Mouse (Mus musculus) CD4-positive naive resting alpha-beta T cell, adult 76 days (primary cell): Measurements from ENCODE around the gene Vps29. TPM values are rescaled to one million over a fixed set of nuclear protein-coding genes. Genes with fewer than 3 reads are reported as not detected.

Experiments used
- total RNA-seq: library from RNA; stranded (reverse); gene quantifications from one replicate; pipeline ENCODE4 v1.2.4, GENCODE M21; 2023

Gene Vps29
- 46.7 TPM for total RNA-seq

DNA sequence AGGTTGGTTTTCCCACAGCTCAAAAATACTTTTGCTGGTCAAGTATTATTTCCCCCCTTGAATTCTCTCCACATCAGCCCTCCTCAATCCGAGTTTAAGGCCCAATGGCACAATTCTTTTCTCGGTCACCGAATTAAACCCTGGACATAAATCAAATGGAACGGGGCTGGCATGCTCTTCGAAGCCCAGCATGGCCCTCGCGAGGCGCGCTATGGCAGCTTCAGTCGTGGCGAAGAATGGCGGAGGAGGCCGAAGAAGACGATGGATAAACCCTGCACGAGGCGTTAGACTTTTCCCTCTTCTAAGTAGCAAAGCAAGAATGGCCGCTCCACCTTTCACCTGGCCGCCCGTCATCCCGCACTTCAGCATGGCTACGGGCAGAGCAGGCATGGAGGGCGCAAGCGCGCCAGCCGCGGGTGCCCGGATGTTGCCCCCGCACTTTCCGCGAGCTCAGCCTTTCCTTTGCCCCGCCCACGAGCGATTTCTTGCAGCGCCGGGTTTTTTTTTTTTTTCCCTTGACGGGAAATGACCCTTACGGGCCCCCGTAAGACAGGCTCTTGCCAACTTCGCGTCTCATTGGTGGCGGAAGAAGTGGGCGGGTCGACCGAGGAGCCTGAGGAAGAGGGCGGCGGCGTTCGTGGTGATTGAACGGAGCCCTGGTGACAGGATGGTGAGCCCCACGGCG lies at the start of gene Vps29, which contains the start of gene Rad9b:
TSS of gene Vps29 (plus strand) at position 563 of the 685 bp plus-strand sequence.
TSS of gene Rad9b (minus strand) at position 427 of the 685 bp plus-strand sequence.

DNA sequence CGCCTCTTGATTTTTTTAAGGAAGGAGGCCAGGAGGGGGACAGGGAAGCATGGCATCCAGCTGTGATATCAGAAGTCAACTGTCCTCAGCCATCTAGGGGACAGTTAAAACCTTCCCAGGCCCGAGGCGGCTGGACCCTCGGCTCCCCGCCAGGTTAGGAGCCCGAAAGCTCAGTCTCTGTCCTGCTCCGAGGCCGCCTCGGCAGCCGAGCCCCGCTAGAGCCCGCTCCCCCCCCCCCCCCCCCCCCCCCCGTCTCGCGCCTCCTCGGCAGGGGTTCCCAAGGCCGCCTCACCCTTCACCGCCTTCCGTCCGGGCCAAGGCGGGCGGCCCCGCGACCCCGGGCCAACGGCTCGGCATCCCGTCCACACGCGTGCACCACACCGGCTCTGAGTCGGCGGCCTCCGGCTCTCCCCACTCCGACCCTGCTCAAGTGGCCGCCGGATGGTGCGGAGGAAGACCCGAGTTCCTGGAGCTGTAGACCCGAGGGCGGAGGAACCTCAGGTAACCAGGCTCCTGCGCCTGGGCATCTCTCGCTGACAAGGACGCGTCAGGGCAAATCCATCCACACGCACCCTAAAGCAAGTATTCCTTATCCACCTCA lies 17.5 kb downstream of the Vps29 start, which contains the start of gene Gpn3:
TSS of gene Gpn3 (plus strand) at position 286 of the 601 bp plus-strand sequence.

DNA sequence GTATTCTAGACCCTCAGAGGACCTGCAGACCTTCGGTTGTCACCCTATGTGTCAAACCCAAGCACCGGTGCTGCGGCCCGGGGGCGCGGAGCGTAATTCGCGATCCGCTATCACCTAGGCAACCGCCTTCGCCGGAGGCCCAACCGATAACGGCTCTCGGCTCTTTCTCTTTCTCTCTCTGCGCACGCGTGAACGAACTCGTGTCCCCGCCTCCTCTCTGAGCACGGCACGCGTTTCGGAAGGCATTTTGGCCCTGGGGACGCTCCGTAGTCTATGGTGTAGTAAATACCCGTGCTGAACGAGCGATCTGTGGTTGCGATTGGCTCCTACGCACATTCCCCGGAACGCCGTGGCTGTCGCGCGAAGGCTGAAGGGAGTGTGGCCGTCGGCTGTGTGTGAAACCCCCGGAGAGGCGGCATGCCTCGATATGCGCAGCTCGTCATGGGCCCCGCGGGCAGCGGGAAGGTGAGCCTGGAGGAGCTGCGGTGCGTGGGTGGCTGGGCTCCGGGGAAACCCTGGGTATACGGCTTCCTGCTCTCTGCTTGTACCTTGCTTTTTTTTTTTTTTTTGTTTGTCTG lies 18.1 kb downstream of the Vps29 start, which contains the start of gene Fam216a:
TSS of gene Fam216a (minus strand) at position 173 of the 578 bp plus-strand sequence.

DNA sequence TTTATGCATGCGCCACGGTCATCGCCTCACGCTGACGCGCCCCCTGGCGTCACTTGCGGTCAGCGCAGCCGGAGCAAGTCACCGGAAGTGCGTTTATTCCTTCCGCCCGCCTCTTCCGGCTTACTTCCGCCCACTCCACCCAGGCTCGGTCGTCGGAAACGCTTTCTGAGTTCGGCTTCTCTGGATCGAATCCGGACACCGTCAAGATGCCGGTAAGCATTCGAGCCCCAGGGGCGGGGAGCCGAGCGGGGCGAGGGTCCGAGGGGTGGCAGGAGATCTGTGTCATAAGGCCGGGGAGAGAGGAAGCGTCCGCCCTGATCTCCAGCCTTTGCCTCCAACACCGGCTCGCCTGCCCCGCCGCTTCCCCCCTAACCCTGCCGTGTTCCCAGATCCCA lies 37.6 kb downstream of the Vps29 start, which contains the start of gene Arpc3:
TSS of gene Arpc3 (plus strand) at position 93 of the 395 bp plus-strand sequence.

Other genes with a start within 250 kb of the Vps29 start
- gene Ccdc63, start 213.5 kb upstream of the Vps29 start, total RNA-seq = not detected
- 294 TPM for gene Ppp1cc, start 196.1 kb upstream of the Vps29 start, total RNA-seq
- gene Hvcn1, start 147.6 kb upstream of the Vps29 start, total RNA-seq = 95.6 TPM
- gene Tctn1, start 89.9 kb upstream of the Vps29 start, total RNA-seq = 3.5 TPM
- 29.4 TPM for gene Pptc7, start 70.0 kb upstream of the Vps29 start, total RNA-seq
- gene Rad9b, start 136 bp upstream of the Vps29 start, total RNA-seq = 6.0 TPM
- gene Gpn3, start 17.5 kb downstream of the Vps29 start, total RNA-seq = 81.0 TPM
- gene Fam216a, start 18.0 kb downstream of the Vps29 start, total RNA-seq = 7.4 TPM
- gene Arpc3, start 37.5 kb downstream of the Vps29 start, total RNA-seq = 298 TPM
- gene Anapc7, start 67.3 kb downstream of the Vps29 start, total RNA-seq = 49.6 TPM
- 76.1 TPM for gene Atp2a2, start 147.9 kb downstream of the Vps29 start, total RNA-seq